Mouse (Mus musculus) spleen, postnatal 0 days (tissue): ENCODE results near the gene D17H6S53E. TPM values are rescaled to one million over a fixed set of nuclear protein-coding genes. Genes with fewer than 3 reads are reported as not detected.

ENCODE experiments used
- polyA plus RNA-seq: library from polyadenylated mRNA; unstranded; fragments of >200 nt; fragmentation: Nextera tagmentation; extraction: Ambion mirVana; gene quantifications from 2 replicates; pipeline ENCODE4 v1.2.1, GENCODE M21; 2015

The D17H6S53E gene
- polyA plus RNA-seq = 6.7 and 8.1 TPM in 2 replicates

DNA sequence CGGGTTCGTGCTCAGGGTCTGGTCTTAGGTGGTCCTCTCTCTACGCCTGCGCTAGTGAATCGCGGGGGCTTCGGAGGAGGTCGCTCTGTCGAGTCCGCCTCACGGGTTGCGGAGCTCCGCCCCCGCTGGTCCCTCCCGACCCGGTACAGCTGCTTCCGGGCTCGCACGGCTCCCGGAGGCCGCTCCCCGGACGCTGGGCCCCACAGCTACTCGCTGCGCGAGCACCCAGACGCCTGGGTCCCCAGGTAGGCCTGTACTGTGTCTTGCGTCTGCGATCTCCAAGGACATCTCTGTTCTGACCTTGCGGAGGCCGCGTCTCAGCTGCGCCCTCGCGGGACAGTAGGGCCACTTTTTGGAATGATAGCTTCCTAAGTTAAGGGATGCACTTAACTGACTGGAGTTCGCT lies at the start of gene D17H6S53E:
Gene D17H6S53E (plus strand): TSS at position 168 of the 406 bp plus-strand sequence.

DNA sequence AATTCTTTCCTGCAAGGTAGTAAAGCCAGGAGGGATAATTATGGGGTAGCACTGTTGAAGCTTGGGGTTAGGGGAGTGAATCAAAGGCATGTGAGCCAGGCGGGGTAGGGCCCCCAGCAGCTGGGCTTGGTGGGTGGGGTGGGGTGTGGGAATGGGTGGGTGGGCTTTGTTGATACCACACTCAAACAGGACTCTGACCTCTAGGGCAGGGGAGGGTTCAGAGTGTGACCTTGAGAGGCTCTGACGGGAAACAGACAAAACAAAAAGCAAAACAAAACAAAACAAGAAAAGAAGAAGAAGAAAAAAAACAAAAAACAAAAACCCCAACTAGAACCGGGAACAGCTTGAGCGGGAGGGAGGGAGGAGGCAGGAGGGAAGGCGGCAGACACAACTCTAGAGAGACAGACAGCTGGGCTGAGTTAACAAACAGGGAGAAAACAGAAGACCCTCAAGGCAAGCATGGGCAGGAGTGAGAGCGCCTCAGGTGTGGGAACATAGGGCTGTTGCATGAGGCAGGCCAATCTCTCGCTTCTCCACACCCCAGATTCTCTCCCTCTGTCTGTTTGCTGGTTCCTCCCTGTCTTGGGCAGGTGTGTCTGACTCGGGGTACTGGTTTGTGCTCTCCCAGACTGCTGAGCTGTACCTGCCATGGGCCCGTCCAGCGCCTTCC lies 49.5 kb upstream of the D17H6S53E start, which contains the start of gene Ly6g6e:
Gene Ly6g6e (plus strand): TSS at position 396 of the 670 bp plus-strand sequence.

DNA sequence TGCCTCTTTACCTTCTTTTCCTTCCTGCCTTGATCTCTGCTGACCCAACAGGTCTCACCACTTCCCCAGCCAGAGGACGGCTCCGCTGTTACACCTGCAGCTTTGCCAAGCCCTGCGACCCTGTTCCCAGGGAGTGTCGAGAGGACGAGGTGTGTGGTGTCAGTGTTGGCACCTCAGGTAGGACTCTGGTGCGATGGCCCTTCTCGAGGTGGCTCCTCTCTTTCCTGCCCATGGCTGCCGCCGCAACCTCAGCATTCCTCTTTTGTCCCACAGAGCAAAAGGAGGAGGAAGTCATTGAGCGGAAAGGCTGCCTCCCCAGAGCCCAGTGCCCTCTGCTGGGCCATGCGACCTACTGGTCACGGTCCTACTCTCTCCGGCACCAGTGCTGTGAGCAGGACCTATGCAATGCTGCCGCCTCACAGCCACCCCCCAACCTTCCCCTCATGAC lies 48.4 kb upstream of the D17H6S53E start, which contains the start of gene Ly6g6d:
Gene Ly6g6d (minus strand): TSS at position 280 of the 448 bp plus-strand sequence.

DNA sequence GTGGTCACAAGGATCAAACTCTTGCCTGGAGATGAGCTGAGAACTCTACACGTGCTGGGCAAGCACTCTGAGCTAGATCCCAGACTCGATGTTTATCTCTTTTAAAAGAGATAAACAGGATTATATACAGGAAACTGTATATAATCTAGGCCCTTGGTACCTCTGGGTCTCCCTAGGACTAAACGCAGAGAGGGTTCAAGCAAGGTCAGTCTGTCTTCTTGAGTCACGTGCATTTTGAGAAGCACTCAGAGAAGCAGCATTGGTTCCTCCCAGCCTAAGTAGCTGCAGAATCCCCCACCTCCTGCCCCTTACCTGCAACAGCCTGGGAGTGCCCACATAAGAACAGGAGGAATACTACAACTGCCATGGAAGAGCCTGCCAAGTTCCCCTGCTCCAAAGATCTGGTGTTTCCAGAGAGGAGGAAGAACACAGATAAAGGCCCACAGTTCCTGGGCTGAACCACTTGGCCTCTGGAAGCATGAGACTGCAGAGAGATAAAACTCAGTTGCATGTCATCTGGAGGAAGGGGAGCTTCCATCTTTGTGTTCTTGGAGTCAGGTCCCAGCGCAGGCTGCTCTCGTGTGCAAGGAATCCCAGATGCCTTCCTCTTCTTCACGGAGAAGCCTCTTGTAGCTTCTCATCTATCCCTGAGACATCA lies 40.8 kb upstream of the D17H6S53E start, which contains the start of gene Ly6g6f:
Gene Ly6g6f (minus strand): TSS at position 403 of the 658 bp plus-strand sequence.

DNA sequence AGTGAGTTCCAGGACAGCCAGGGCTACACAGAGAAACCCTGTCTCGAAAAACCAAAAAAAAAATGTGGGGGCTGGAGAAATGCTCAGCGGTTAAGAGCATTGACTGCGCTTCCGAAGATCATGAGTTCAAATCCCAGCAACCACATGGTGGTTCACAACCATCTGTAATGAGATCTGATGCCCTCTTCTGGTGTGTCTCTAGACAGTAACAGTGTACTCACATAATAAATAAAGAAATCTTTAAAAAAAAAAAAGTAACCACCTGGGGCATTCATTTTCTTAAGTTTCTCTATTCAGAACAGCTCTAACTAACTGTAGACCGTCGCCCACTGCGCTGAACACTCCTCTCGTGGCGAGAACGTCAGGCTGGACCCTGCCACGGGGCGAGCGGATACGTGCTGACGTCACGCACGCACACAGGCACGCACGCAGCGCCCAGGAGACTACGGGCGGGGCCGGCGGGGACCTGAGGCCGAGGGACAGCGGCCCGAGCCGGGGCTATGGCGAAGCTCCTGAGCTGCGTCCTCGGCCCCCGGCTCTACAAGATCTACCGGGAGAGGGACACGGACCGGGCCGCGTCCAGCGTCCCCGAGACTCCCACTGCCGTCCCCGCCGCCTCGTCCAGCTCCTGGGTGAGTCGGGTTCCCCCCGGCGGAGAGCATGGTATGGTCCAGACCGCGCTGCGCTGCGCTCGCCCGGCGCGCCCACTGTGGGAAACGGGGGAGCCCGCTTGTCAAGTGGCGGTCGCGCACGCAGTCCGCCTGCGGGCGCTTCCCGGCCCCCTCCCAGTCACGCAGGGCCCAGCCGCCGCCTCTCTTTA lies 37.1 kb upstream of the D17H6S53E start, which contains the start of gene Abhd16a:
Gene Abhd16a (plus strand): TSS at position 439 of the 820 bp plus-strand sequence.

DNA sequence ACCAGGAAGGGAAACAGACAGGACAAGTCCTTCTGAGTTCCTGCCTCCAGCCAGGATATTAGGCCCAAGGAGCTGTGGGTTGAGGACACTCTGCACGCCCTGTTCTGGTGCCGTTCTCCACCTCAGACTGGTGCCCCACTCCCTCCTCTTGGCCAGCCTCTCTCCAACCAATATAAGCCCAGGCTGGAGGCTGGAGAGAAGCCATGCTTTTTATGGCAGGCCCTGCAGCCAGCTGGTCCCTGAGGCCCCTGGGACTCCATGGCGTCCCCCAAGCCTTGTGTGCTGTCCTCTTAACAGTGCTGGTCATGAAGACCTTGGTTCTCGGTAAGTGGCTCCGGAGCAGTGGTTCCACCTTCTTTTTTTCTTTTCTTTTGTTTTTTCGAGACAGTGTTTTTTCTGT lies 18.1 kb upstream of the D17H6S53E start, which contains the start of gene Ly6g5c:
Gene Ly6g5c (plus strand): TSS at position 183 of the 400 bp plus-strand sequence.

DNA sequence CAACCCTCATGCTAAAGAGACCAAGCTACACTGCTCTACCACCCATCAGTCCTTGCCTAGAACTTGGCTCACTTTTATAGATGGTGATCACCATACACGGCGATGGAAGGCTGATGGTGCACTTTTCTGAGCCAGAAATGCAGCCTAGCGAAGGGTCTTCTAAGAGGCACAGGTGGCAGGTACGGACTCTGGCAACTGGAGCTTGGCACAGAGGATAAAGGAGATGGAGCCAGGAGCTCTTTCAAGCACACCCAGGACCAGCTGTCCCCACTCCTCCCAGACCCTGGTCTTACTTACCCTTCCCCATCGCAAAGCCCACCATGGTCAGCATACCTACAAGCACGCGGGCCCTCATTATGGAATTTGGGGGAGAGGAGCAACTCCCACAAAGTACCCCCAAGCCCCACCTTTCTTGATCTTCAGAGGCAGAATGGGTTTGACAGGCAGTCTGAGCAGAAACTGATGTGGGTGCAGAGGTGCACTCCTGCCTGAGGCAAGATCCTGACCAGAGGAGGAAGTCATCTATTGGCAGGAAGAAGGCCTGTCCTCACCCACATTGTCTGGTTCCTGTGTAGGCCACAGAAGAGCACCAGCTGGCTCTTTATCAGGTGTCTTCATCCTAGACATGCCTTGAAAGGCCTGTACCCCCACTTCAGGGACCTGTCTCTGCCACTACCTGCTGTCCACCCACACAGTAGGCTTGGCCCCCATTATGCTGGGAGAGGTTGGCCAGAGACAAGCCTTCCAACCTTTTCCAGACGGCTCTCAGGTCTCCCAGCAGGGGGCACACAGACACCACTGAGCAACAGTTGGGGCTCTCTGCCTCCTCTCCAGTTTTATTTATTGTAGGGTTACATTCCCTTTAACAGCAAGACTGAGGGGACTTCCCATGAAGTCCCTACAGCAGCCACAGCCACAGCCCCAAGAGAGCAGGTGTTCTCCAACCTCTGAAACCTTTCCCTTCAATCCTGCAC lies 10.8 kb upstream of the D17H6S53E start, which contains the start of gene Ly6g5b:
Gene Ly6g5b (minus strand): TSS at position 383 of the 974 bp plus-strand sequence.

DNA sequence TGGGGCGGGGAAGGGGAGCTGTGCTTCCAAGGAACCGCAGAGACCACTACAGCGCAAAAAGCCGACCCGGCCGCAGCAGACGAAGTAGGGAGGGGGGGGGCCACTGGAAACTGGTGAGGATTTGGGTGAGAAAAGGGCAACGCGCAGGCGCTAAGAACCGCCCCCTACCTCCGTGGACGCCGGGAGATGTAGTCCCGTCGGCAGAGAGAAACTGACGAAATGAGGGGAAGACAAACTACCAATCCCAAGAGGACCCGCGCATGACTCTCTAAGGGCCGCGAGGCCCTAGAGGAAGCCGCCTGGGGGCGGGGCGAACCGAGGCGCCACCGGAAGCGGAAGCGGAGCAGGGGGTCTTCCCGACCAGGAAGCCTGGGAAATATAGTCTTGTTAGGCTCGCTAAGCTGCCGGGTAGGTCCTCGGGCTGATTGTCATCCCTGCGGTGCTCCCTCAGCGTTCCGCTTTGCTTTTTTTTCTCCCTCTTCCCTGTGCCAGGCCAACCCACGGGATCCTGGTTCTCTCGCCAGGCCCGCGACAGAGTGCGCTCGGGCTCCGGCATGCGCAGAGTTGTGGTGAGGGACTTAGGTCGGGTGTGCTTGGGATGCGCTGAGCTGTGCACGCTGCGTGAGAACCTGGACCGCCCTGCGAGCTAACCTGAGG lies 4.9 kb upstream of the D17H6S53E start, which contains the start of gene Gpank1:
Gene Gpank1 (plus strand): TSS at position 313 of the 657 bp plus-strand sequence.

DNA sequence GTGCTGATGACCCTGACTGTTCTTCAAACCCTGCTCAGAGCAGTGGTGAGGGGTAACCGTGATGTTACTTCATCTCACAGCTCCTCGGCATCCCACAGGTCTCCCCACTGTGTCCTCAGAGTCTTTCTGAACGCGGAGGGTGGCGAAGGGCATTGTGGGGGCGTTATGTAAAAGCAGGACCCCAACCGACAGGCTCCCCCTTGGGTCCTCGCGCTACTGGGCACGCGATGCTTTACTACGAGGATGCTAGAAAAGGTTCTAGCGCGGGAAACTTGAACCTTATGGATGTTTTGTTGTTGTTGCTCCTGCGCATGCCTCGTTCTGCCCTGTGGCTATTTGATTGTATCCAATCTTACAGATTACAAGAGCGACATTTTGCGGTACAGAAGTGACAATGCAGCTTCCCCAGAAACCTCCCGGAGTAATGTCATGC lies 4.3 kb upstream of the D17H6S53E start, which contains the start of gene Csnk2b:
Gene Csnk2b (minus strand): TSS at position 183 of the 433 bp plus-strand sequence.

DNA sequence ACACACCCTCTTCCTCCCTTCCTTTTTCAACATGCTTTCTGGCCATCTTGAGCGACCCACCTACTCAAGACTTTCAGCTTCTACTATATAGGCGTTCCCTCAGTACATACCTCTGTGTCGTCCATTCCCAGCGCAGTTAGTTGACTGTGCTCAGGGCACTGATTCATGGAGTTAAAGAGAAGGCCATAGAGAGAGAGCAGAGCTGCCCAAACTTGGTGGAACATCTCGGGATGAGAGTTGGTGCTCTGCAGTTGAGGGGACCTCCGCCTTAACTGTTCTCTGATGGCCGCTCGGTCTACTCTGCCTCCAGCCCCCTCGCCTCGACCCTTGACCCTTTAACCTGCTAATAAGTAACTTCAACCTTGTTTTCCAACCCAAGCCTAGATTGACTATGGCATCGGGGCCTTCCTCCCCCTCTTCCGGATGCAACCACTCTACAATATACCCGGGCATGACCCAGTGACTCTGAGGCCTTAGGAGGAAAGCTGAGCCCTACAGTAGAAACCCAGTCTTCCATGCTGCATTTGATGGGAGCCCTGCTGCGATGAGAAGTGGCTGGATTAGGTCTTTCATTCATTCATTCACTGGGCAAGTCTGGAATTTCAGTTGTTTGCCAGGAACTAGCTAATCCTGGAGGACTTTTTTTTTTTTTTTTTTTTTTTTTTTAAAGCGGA lies 5.5 kb downstream of the D17H6S53E start, which contains the start of gene Apom:
Gene Apom (minus strand): TSS at position 551 of the 674 bp plus-strand sequence.

DNA sequence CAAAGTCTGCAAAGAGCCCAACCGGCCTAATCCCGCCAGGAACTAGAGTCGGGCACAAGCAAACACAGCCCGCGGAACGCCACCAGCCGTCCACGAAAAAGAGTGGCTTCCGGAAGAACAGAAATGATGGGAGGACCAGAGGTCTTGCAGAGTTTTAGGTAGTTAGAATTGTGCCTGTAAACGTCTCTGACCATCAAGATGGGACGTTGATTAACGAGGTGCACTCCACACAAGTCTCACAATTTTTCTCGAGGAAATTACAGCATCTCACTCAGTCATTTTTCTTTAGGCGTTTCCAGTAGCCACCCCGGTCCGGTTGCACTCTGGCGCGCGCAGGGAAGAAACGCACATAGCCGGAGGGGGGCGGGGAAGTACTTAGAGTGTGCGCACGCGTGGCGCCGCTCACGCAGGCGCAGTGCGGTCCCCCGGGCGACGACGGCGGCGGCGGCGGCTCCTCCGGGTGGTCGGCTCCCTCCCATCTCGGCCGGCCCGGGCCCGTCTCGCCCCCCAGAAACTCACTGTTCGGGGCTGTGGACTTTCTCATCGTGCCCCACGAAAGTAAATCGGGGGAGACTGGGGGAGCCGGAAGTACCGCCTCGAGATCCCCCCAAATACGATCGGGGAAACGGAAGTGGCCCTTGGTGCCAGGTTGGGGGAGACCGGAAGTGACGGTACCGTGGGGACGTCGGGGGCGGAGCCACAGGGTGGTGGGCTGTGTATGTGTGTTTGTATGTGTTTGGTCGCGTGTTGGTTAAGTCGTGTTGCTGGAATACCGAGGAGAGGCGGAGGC lies 8.8 kb downstream of the D17H6S53E start, which contains the start of gene Bag6:
Gene Bag6 (plus strand): TSS at position 378 of the 790 bp plus-strand sequence.

DNA sequence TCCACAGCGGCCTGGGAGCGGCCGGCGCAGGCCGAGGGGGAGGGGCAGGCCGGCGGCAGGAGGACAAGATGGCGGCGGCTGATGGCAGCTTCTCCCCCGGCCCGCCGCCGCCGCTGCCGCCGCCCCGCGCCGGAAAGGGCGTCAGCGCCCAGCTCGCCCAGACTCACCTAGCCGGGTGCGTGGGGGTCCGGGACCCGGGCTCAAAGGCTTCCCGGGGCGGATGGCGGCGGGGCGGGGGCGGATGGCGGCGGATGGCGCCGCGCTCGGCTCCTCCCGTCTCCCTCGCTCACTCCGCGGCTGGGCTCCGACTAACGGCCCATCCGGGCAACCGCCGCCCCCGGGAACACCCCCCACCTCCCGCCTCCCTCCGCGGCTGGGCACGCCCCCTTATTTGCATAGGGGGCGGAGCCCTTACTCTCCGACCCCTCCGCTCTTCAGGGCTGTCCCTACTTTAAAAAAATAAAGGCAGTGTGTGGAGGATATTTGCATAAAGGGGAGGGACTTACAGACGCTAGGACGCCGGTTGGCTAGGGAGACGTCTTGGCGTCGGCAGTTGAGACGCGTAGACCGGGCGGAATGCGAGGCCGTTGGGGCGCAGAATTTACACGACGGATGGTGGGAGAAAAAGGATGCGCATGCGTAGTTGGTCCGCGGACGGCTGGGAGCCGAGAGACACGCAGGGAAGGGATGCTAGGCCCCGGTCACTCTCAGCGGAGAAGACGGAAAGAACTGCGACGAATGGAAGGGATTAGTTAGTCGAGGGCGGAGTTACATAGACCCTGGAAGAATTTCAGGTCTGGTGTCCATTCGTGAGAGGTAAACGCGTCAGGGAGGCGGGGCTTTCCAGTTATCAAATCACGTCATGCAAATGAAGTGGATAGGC lies 38.6 kb downstream of the D17H6S53E start, which contains the start of gene Prrc2a:
Gene Prrc2a (minus strand): TSS at position 330 of the 883 bp plus-strand sequence.

DNA sequence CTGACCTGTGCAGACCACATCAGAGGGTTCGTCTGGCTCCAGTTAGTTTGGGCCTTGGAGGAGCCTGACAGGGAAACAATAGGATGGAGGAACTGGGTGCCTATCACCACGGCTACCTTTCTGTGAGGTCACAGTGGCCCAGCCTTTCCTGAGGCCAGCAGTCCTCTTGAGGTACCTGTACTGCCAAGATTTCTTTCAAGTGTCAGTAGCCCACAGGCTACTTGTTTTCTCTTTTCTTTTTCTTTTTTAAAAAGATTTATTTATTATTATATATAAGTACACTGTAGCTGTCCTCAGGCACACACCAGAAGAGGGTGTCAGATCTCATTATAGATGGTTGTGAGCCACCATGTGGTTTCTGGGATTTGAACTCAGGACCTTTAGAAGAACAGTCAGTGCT lies 49.8 kb downstream of the D17H6S53E start, which contains the start of gene Aif1:
Gene Aif1 (minus strand): TSS at position 101 of the 400 bp plus-strand sequence.

